Comparison of ENCODE assay signal across 10 mouse cellular contexts in genomic region chr11:116195252-116195651, GRCm38 (mm10). TPM values are rescaled to one million over a fixed set of nuclear protein-coding genes. Genes with fewer than 3 reads are reported as not detected.
DNase-seq lines count a peak whose midpoint lies in the region; ATAC-seq and TF ChIP-seq lines count a peak whose summit lies in the region.
"Had no signal": no experiment of that assay in that cellular context is flagged by ENCODE, and none has a peak within 500 bp of the region (broad histone marks: within the 10 kb centered on the region; RNA-seq: fewer than 3 reads in every experiment).

No protein-coding gene starts in this region.

- peaks cover 34% of the 10 kb centered on the region for H3K36me3 ChIP-seq in hindbrain, embryonic 13.5 days
- no peaks in the 10 kb centered on the region for H3K36me3 ChIP-seq in hindbrain, embryonic 11.5 days (ENCODE audit: control insufficient read depth, insufficient read depth, low read length)
- peaks cover 26% of the 10 kb centered on the region for H3K36me3 ChIP-seq in intestine, postnatal 0 days (ENCODE audit: control insufficient read depth, insufficient read depth)
- H3K36me3 ChIP-seq in macrophage (ENCODE audit: inconsistent target) = peaks cover 12% of the 10 kb centered on the region; the same call in 1 of the 2 replicates

- no peak for ATAC-seq in hindbrain, embryonic 13.5 days (ENCODE audit: low FRiP score)
- no peak for ATAC-seq in hindbrain, embryonic 11.5 days (ENCODE audit: low FRiP score)
- ATAC-seq in intestine, postnatal 0 days = peak; percentile 60

- TF ChIP-seq CTCF in intestine, postnatal 0 days (IDR thresholded peaks at IDR 0.05; ENCODE audit: low read depth) = peak; percentile 64

- no peak overlapping the region for H3K27ac ChIP-seq in hindbrain, embryonic 13.5 days
- no peak overlapping the region for H3K27ac ChIP-seq in hindbrain, embryonic 11.5 days (ENCODE audit: low read depth, low read length)
- H3K27ac ChIP-seq in intestine, postnatal 0 days (ENCODE audit: low read depth, low read length) = peak overlapping the region; percentile 88
- peak overlapping the region; percentile 22 for H3K27ac ChIP-seq in macrophage
- H3K27ac ChIP-seq: embryonic facial prominence, embryonic 12.5 days had no signal

- no peak overlapping the region for H3K4me2 ChIP-seq in hindbrain, embryonic 13.5 days
- H3K4me2 ChIP-seq in hindbrain, embryonic 11.5 days (replicated peaks; ENCODE audit: low read depth, low read length) = no peak overlapping the region
- peak overlapping the region; percentile 80 for H3K4me2 ChIP-seq in intestine, postnatal 0 days (replicated peaks; ENCODE audit: low read depth)
- H3K4me2 ChIP-seq: embryonic facial prominence, embryonic 12.5 days had no signal

- H3K4me3 ChIP-seq in hindbrain, embryonic 13.5 days = no peak overlapping the region
- H3K4me3 ChIP-seq in hindbrain, embryonic 11.5 days (ENCODE audit: low read depth, low read length) = no peak overlapping the region
- H3K4me3 ChIP-seq in intestine, postnatal 0 days (ENCODE audit: low read depth, low read length) = no peak overlapping the region; the same call in 1 of the 2 replicates
- H3K4me3 ChIP-seq in macrophage (ENCODE audit: inconsistent target) = no peak overlapping the region
- H3K4me3 ChIP-seq: embryonic facial prominence, embryonic 12.5 days had no signal

- H3K79me2 ChIP-seq in macrophage (ENCODE audit: inconsistent target) = peaks cover 79% of the 10 kb centered on the region

- peaks cover 35% of the 10 kb centered on the region for H3K4me1 ChIP-seq in hindbrain, embryonic 13.5 days (replicated peaks)
- no peaks in the 10 kb centered on the region for H3K4me1 ChIP-seq in hindbrain, embryonic 11.5 days (replicated peaks; ENCODE audit: control insufficient read depth, insufficient read depth, low read length)
- 0 out of 2 replicates have a peak, but pooled peaks cover 6% of the 10 kb centered on the region for H3K4me1 ChIP-seq in intestine, postnatal 0 days (replicated peaks; ENCODE audit: control insufficient read depth, insufficient read depth, low read length)

- DNase-seq in hindbrain, embryonic 11.5 days (ENCODE audit: low spot score) = no peak
- DNase-seq in ES-CJ7 (ENCODE audit: low read depth, low spot score) = peak; percentile 27
- no peak for DNase-seq in frontal cortex, postnatal 25 days (ENCODE audit: low spot score in 2 of 2)
- no peak for DNase-seq in left cerebral cortex, adult 11 months (ENCODE audit: low spot score)
- no peak for DNase-seq in frontal cortex, postnatal 36 days (ENCODE audit: low spot score in 2 of 2)
- DNase-seq: gastrocnemius, postnatal 14 days had no signal

- H3K27me3 ChIP-seq in hindbrain, embryonic 13.5 days = no peaks in the 10 kb centered on the region
- no peaks in the 10 kb centered on the region for H3K27me3 ChIP-seq in hindbrain, embryonic 11.5 days (ENCODE audit: control insufficient read depth, insufficient read depth, low read length)
- H3K27me3 ChIP-seq in intestine, postnatal 0 days (replicated peaks; ENCODE audit: control insufficient read depth, insufficient read depth, low read length) = no peaks in the 10 kb centered on the region
- H3K27me3 ChIP-seq: embryonic facial prominence, embryonic 12.5 days had no signal

- no peaks in the 10 kb centered on the region for H3K9me3 ChIP-seq in hindbrain, embryonic 13.5 days
- H3K9me3 ChIP-seq in hindbrain, embryonic 11.5 days (ENCODE audit: control insufficient read depth, low read length) = no peaks in the 10 kb centered on the region
- H3K9me3 ChIP-seq in intestine, postnatal 0 days (ENCODE audit: control insufficient read depth) = no peaks in the 10 kb centered on the region
- H3K9me3 ChIP-seq: embryonic facial prominence, embryonic 12.5 days had no signal

- WGBS in hindbrain, embryonic 13.5 days = 83% methylated on average over 5 of the region's 5 CpGs
- 76% methylated on average over 5 of the region's 5 CpGs for WGBS in hindbrain, embryonic 11.5 days
- WGBS in intestine, postnatal 0 days = 28% methylated on average over 5 of the region's 5 CpGs
- 0% methylated on average over 5 of the region's 5 CpGs for WGBS in macrophage (ENCODE audit: missing documents)

- peak overlapping the region; percentile 35; the same call in 1 of the 2 replicates for H3K9ac ChIP-seq in hindbrain, embryonic 13.5 days
- no peak overlapping the region for H3K9ac ChIP-seq in hindbrain, embryonic 11.5 days (ENCODE audit: low read depth, low read length)
- H3K9ac ChIP-seq in intestine, postnatal 0 days (ENCODE audit: low read depth, low read length) = 0 out of 2 replicates have a peak overlapping the region, but pooled peaks have one; percentile 7
- H3K9ac ChIP-seq: embryonic facial prominence, embryonic 12.5 days had no signal

RNA-seq across cellular contexts. Expression of gene Ten1, which starts 3.4 kb away (rescaled TPM):
- 87.7 and 91.7 TPM in 2 replicates for polyA plus RNA-seq in hindbrain, embryonic 13.5 days (2015; fragmentation: Nextera tagmentation; extraction: Ambion mirVana)
- 59.4 and 60.7 TPM in 2 replicates for polyA plus RNA-seq in hindbrain, embryonic 11.5 days (2014; fragmentation: Nextera tagmentation; extraction: Ambion mirVana)
- polyA plus RNA-seq in intestine, postnatal 0 days (2015; fragmentation: Nextera tagmentation; extraction: Ambion mirVana) = 64.6 and 66.8 TPM in 2 replicates
- total RNA-seq in macrophage (2018; cell fraction: chromatin; rRNA removed) = 10 to 100 TPM in 20 of 26 experiments, 1 to 10 TPM in 6; 6.3 to 33.7 (median 13.2) TPM
- 10 to 100 TPM; 38.0 to 74.1 (median 59.3) TPM for total RNA-seq in macrophage (2018; cell fraction: cytosol; rRNA removed)
- total RNA-seq in macrophage (2018; cell fraction: nucleus; rRNA removed) = 10 to 100 TPM in 23 of 26 experiments, 1 to 10 TPM in 3; 6.3 to 29.9 (median 20.8) TPM
- 35.1 to 61.5 TPM (median 55.2 TPM) in 3 replicates for polyA plus RNA-seq in macrophage (2018)

RNA-seq across cellular contexts. Expression of gene Acox1, which starts 3.6 kb away (rescaled TPM):
- 53.2 and 54.6 TPM in 2 replicates for polyA plus RNA-seq in hindbrain, embryonic 13.5 days (2015; fragmentation: Nextera tagmentation; extraction: Ambion mirVana)
- 31.7 and 36.3 TPM in 2 replicates for polyA plus RNA-seq in hindbrain, embryonic 11.5 days (2014; fragmentation: Nextera tagmentation; extraction: Ambion mirVana)
- 98.9 and 114 TPM in 2 replicates for polyA plus RNA-seq in intestine, postnatal 0 days (2015; fragmentation: Nextera tagmentation; extraction: Ambion mirVana)
- 100 to 1,000 TPM in 11 of 26 experiments, 10 to 100 TPM in 15; 32.6 to 173 (median 86.2) TPM for total RNA-seq in macrophage (2018; cell fraction: chromatin; rRNA removed)
- 10 to 100 TPM; 31.0 to 72.0 (median 46.1) TPM for total RNA-seq in macrophage (2018; cell fraction: cytosol; rRNA removed)
- total RNA-seq in macrophage (2018; cell fraction: nucleus; rRNA removed) = 100 to 1,000 TPM in 2 of 26 experiments, 10 to 100 TPM in 24; 27.2 to 113 (median 54.2) TPM
- polyA plus RNA-seq in macrophage (2018) = 52.6 to 66.6 TPM (median 52.9 TPM) in 3 replicates

RNA-seq across cellular contexts. Expression of gene Fbf1, which starts 27.3 kb away (rescaled TPM):
- 64.4 and 69.5 TPM in 2 replicates for polyA plus RNA-seq in hindbrain, embryonic 13.5 days (2015; fragmentation: Nextera tagmentation; extraction: Ambion mirVana)
- polyA plus RNA-seq in hindbrain, embryonic 11.5 days (2014; fragmentation: Nextera tagmentation; extraction: Ambion mirVana) = 28.4 and 32.1 TPM in 2 replicates
- 3.7 and 4.8 TPM in 2 replicates for polyA plus RNA-seq in intestine, postnatal 0 days (2015; fragmentation: Nextera tagmentation; extraction: Ambion mirVana)
- 100 to 1,000 TPM in 2 of 26 experiments, 10 to 100 TPM in 24; 19.5 to 111 (median 65.2) TPM for total RNA-seq in macrophage (2018; cell fraction: chromatin; rRNA removed)
- 10 to 100 TPM in 20 of 26 experiments, 1 to 10 TPM in 6; 5.8 to 21.6 (median 11.8) TPM for total RNA-seq in macrophage (2018; cell fraction: cytosol; rRNA removed)
- 10 to 100 TPM; 14.8 to 73.7 (median 33.2) TPM for total RNA-seq in macrophage (2018; cell fraction: nucleus; rRNA removed)
- 13.2 to 15.0 TPM (median 14.6 TPM) in 3 replicates for polyA plus RNA-seq in macrophage (2018)

RNA-seq across cellular contexts. Expression of gene Evpl, which starts 42.6 kb away (rescaled TPM):
- 0.35 and 0.43 TPM in 2 replicates for polyA plus RNA-seq in hindbrain, embryonic 13.5 days (2015; fragmentation: Nextera tagmentation; extraction: Ambion mirVana)
- polyA plus RNA-seq in hindbrain, embryonic 11.5 days (2014; fragmentation: Nextera tagmentation; extraction: Ambion mirVana) = 0.49 and 0.52 TPM in 2 replicates
- 1.2 and 1.3 TPM in 2 replicates for polyA plus RNA-seq in intestine, postnatal 0 days (2015; fragmentation: Nextera tagmentation; extraction: Ambion mirVana)
- total RNA-seq in macrophage (2018; cell fraction: chromatin; rRNA removed) = under 1 TPM in 8 of 26 experiments, not detected in 18; 0.12 to 0.41 (median 0.21) TPM
- under 1 TPM in 3 of 26 experiments, not detected in 23; 0.03 to 0.04 (median 0.04) TPM for total RNA-seq in macrophage (2018; cell fraction: cytosol; rRNA removed)
- under 1 TPM in 5 of 26 experiments, not detected in 21; 0.06 to 0.19 (median 0.10) TPM for total RNA-seq in macrophage (2018; cell fraction: nucleus; rRNA removed)
- not detected in 3 replicates for polyA plus RNA-seq in macrophage (2018)

RNA-seq across cellular contexts. Expression of gene Mrpl38, which starts 56.6 kb away (rescaled TPM):
- 76.4 and 78.2 TPM in 2 replicates for polyA plus RNA-seq in hindbrain, embryonic 13.5 days (2015; fragmentation: Nextera tagmentation; extraction: Ambion mirVana)
- 93.2 and 100 TPM in 2 replicates for polyA plus RNA-seq in hindbrain, embryonic 11.5 days (2014; fragmentation: Nextera tagmentation; extraction: Ambion mirVana)
- 35.6 and 38.5 TPM in 2 replicates for polyA plus RNA-seq in intestine, postnatal 0 days (2015; fragmentation: Nextera tagmentation; extraction: Ambion mirVana)
- 10 to 100 TPM in 25 of 26 experiments, 1 to 10 TPM in 1; 9.0 to 74.1 (median 28.7) TPM for total RNA-seq in macrophage (2018; cell fraction: chromatin; rRNA removed)
- total RNA-seq in macrophage (2018; cell fraction: cytosol; rRNA removed) = 10 to 100 TPM; 12.5 to 23.6 (median 18.4) TPM
- total RNA-seq in macrophage (2018; cell fraction: nucleus; rRNA removed) = 10 to 100 TPM; 11.5 to 41.9 (median 19.3) TPM
- 13.6 to 25.3 TPM (median 20.3 TPM) in 3 replicates for polyA plus RNA-seq in macrophage (2018)

Comparison
In these comparisons a context has a peak if more than half of its experiments do, and no peak if none do; other contexts are left out.
1. H3K27ac ChIP-seq: peak in intestine, postnatal 0 days (single experiment) and macrophage (single experiment); none in hindbrain, embryonic 13.5 days (single experiment) and hindbrain, embryonic 11.5 days (single experiment).